Mouse (Mus musculus): Measurements from ENCODE around the gene Afdn. TPM values are rescaled to one million over a fixed set of nuclear protein-coding genes. Genes with fewer than 3 reads are reported as not detected.
"Not testable (repeated sequence)": the region's sequence is repeated elsewhere in the genome, so short reads cannot be mapped to it uniquely, and the experiment has no call there.

Afdn gene
- total RNA-seq, 4 experiments from 2014 or later, result 99.9 to 115 (median 109) TPM

DNA sequence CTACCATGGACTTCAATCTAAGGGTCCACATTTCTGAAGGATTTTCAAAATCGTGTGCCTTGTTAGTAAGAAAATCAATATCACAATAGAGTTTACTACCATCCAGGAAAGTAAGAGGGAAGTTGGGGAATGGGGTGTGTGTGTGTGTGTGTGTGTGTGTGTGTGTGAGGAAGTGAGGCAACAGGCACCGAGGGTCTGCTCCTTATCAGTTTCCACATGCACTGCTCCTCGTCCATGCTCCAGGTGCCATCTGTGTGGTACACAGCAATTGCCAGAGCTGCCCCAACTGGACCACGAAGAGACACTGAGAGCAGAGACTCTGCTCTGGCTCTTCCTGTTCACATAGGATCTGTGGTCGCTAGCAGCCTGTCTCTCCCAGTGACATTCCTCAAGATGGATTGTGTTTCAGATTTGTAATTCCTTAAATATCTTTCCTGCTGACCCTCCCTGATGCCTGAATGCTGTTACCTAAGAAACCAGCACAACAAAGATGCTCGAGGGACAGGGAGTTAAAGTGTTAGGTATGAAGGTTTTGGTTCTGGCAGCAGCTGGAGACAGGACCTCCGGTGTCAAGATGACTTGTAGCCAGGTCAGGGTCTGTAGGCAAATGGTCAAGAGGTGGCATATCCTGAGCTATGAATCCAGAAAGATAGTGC lies 22.1 kb upstream of the Afdn start:
- DNase-seq (ENCODE audit: low spot score in 2 of 2), result no peak

DNA sequence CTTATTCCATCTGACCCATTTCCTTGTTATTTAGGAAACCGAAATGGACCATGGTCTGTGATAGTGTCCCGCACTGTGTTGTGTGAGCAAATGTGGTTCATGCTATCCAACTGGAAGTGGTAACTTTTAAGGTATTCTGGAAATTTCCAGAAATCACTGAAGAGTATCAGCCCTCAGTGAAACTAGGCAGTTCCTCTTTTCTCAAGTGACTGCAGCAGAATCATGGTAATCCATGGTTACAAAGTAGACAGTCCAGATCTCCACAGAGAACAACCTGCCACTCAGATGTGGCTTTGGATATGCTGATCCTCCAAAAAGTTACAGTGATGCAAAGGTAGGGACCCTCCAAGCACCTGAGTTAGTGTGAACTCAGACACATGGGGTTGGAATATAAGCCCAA lies 21.4 kb upstream of the Afdn start:
- no peak for DNase-seq (ENCODE audit: low spot score in 2 of 2)

DNA sequence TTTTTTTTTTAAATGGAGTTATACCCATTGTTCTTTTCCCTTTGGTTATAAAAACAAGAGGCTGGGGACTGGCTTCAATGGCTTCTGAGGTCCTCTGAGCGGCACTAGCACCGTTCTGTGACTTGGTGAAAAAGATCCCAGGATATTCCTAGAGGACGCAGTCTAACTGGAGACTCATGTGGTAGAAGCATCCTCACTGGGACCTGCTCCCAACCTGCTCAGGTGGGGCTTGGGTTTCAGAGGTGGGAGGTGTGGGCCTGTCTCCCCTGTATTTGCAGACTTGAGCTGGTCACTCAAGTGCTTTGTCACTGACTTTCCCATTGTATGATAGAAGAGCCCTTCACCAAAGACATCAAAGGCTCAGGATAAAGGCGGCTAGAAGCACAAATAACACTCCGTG lies 20.4 kb upstream of the Afdn start:
- DNase-seq (ENCODE audit: low spot score in 2 of 2), result no peak

DNA sequence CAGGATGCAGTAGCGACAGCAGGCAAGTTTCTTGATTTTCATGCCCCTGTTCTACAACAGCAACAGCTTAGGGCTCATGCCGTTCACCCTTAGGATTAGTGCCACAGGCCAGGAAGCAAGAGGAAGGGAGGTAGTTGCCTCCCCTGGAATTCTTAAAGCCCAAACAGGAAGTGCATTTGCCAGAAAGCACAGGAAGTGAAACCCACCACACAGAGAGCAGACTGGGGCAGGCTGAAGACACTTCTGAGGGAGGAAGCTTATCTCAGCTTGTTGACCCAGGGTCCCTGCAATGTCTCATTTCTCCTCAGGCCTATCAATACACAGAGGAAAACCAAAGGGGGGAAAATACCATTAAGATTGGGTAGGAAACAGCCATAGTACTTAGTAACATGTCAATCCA lies 19.5 kb upstream of the Afdn start:
- DNase-seq (ENCODE audit: low spot score in 2 of 2), result no peak

DNA sequence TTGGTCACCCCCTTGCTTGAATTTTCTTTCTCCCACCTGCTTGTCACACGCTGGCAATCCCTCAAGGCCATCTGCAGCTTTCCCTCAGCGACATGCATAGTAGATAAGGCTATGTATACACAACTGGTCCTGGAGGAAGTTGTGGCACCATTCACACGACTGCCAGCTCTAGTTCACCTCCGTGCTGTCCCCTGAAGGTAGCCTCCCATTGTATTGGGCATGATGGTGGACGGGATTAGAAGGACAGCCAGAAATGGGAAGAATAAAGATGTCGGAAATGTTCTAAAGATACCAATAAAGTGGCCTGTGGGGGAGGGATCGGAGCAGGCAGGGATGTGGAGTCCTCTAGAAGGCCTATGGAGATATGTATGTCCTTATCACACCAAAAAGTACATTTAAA lies 18.7 kb upstream of the Afdn start:
- no peak for DNase-seq (ENCODE audit: low spot score in 2 of 2)

DNA sequence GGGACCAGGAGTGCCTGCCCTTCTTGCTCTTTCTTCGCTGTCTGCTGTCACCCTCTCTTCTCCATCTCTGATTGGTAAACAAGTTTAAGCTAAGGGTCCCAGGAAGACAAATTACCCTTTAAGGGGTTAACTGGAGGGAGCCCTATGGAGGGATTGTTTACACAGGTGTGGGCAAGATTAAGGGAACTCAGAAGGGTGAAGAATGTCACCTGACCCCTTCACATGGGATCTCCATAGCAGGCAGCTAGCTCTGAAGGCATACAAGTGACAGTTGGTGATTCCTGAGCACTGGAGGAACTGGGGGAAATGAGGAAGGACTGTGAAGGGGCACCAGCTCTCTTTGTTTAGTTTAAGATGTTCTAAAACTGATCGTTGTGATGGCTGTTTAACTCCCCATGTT lies 18.0 kb upstream of the Afdn start:
- no peak for DNase-seq (ENCODE audit: low spot score in 2 of 2)

DNA sequence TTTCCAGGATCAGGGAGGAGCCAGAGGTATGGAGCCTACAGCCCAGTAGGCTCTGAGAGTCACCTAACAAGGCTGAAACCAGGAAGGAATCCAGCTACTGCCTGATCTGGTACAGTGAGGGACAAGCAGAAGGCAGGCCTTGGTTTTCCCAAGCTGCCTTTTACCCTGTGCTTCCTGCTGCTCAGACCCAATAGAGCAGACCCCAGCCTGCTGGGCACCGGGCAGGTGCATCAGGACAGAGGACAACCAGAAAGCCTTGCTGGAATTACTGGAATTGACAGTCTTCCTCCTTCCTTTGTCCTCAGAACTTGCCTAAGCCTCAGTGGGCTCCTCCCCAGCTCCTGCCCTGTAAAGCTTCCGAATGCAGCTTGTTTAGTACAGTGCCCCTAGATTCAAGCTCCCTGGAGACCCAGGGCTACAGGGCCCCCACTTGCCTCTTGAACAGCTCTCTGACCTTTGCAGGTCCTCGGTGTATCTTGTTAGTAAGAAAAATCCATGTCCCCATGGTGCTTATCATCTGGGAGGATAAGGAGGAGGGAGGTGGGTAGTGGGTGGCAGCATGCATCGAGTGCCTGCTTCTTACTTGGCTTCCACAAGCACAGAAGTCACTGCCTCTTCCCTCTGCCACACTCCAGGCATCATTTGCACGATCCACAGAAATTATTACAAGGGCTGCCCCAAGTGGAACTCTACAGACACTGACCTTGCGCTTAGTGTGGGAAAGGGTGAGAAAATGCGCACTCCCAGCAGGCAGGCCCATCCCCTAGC lies 17.2 kb upstream of the Afdn start:
- no peak for DNase-seq (ENCODE audit: low spot score in 2 of 2)

DNA sequence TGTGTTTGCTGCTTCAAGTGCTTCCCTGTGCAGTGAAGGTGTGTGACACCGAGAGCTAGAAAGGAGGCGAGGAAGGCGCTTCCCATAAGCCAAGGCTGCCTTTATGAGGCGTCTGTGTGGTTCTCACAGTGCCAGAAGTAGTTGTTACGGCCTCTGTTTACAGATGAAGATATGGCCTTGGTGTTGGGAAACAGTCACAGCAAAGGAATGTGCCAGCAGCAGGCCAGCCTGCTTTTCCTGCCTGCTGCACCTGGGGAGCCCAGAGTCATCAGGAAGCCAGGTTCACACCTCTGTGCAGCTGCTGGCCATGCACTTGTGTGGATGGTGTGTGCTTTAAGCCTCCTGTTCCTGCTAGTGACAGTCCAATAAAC lies 16.6 kb upstream of the Afdn start:
- DNase-seq (ENCODE audit: low spot score in 2 of 2), result no peak

DNA sequence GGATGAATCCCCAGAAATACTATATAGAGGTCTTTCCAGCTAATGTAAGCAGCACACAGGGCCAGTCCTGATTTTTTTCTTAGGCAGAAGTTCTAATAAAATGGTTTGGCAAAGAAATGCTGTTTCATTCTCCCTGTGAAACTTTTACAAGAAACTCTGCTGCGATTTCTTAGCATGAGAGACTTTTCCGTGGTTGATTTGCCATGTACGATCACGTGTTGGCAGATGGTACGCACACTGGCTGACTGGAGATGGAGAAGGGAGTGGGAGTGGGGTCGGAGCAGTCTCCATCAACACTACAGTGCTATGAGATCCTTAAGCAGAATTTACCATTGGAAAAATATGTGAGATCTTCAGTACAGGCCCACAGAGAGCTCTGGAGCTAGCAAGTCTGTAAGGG lies 16.1 kb upstream of the Afdn start:
- DNase-seq (ENCODE audit: low spot score in 2 of 2), result no peak

DNA sequence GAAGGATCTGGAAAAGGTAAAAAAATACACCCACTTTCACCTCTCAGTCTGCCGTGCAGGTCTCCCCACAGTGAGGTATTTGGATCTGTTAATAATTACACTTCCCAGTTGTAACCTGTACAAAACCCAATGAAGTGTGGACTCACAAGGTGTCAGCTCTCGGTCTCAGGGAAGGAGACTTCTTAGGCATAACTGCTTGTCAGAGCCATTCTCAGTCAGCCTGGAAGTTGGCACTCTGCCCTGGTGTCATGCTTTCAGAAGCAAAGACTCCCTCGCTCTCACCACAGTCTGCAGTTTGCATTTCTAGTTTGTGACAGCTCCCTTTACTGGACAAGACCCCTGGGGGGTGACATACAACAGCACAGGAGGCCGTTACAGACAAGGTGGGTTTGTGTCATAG lies 15.5 kb upstream of the Afdn start:
- no peak for DNase-seq (ENCODE audit: low spot score in 2 of 2)

DNA sequence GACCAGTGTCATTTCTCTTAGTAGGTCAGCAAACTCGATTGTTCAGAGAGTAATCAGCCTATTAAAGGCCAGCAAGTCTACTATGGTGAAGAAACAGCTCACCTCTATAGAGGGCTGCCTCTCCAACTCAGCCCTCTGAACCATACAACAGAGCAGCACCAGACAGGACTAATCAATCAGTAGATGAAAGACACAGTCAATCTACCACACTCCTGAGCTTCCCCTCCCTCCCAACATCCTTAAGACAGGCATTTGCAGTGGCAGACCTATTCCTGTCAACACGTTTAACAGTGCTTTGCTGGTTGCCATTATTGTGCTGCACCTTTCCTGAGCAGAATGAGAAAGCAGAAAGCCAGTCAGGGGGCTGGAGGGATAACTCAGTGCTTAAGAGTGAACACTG lies 15.0 kb upstream of the Afdn start:
- DNase-seq (ENCODE audit: low spot score in 2 of 2), result no peak

DNA sequence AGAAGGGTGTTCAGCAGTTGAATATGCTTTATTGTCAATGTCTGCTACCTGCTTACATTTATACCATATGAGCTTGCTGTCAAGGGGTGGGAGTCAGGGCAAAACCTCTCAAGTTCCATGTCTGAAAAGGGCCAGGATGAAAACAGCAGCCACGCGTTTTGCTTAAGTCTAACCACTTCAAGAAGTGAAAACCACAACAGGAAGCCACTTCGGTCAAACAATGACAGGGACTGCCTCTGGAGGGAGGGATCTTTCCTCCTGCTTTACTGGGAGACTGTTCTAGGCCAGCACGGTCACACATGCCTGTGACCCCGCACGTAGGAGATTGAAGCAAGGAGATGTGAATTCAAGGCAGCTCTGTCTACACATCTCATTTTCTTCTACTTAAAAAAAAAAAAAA lies 14.0 kb upstream of the Afdn start:
- DNase-seq (ENCODE audit: low spot score in 2 of 2), result no peak

DNA sequence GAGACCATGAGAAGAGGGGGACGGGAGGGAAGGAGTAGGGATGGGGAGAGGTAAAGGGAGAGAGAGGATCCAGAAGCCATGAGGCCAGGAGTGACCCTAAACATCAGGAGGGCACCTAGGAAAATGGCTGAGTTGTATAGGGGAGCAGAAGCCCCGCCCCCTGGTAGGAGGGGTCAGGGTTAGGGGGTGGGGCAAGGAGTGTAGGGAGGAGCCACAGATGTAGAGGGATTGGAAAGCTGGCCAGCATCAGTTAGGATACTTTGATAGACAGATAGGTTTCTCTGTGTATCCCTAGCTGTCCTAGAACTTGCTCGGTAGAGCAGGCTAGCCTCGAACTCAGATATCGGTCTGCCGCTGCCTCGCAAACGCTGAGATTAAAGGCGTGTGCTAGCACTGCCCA lies 12.7 kb upstream of the Afdn start:
- DNase-seq (ENCODE audit: low spot score in 2 of 2), result no peak

DNA sequence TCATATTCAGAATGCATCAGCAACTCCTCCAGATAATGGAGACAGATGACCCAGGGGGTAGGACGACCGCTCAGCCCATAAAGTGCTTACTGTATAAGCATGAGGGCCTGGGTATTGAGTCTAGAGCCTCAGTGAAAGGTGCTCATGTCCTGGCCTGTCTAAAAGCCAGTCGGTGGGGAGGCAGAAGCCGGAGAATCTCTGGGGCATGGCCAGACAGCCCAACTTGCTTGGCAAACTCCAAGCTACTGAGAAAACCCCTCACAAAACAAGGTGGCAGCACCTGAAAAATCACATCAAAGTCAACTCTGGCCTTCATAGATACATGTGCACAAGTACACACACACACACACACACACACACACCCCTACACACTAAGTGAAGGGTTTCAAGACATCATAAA lies 11.3 kb upstream of the Afdn start:
- no peak for DNase-seq (ENCODE audit: low spot score in 2 of 2)

DNA sequence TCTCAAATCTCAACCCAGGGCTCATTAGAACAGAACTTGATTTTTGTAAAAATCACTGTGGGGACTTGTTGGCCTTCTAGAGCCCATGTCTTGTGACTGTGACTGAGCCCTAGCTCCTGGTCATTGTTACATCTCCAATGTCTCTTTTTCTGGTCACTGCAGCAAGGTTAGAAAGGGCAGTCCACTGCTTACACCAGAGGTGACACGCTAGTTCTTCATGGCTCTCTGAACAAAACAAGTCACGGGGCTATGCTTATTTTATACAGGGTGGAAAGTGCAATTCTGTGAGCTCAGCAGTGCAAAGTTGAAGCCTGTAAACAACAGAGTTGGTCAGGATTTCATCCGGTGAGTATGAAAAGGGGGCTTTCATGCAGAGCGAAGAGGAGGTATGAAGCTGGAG lies 6.4 kb upstream of the Afdn start:
- no peak for DNase-seq (ENCODE audit: low spot score in 2 of 2)

DNA sequence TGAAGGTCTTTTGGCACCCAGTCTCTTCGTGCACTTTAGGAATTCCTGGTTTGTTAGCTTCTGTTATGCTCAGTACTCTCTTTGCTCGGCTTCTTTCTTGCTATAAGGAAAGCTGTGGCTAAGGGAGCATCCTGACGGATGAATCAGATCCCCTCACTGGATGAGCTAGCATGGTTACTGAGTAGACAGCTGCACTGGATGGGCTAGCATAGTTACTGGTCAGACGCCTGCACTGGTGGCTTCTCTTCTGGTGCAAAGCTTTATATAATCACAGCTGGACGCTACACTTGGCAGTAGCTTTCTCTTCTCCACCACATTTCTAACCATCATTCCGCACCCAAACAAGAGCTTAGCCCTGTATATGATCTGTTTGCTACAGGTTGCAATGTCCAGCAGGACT lies 5.4 kb upstream of the Afdn start:
- no peak for DNase-seq (ENCODE audit: low spot score in 2 of 2)

DNA sequence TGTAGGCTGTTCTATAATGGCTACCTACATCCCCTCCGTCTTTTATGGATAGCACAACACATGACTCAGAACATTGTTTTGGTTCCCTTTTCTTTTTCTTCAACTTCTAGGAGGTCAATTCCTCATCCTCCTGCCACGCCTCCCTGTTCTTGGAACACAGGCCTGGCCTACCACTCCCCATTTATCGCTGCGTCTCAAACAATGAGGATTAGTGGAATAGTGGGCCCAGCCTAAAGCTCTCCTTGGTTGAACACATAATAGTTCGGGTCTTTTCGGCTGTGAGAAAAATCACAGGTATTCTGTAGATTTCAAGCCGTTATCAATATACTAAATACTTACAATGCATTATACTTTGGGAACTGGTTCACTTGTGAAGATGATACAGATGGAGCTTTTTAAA lies 1.8 kb upstream of the Afdn start:
- no peak for DNase-seq (ENCODE audit: low spot score in 2 of 2)

DNA sequence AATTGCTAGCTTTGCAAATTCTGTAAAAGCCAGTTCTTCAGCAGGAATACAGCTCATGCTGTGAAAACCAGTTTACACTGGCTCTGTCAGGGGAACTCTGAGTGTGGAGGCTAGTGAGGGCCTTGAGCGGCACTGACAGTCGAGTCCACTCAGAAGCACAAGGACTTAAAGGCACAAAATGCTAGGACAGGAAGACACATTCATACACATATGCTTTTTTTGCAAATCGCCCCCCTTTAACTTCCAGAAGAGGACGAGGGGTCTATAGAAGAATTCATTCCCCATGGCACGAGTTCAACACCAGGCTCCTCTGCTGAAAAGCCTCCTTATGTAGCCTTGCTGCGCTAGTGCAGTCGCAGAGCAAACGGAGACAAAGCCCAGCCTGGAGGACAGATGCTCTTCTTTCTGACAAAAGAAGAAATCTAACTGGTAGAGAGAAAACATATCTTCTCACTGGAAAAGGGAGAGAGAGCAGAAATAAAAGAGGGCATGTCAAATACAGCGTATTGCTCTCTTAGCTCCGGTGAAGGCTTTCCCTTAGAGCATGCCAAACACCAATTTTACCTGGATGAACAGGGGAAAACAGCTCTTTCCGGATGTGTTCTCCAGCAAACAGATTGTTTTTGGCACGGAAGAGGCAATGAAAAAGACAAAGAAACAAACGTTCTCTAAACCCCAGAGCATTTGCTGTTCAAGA lies 1.0 kb upstream of the Afdn start:
- no peak for DNase-seq (ENCODE audit: low spot score in 2 of 2)

DNA sequence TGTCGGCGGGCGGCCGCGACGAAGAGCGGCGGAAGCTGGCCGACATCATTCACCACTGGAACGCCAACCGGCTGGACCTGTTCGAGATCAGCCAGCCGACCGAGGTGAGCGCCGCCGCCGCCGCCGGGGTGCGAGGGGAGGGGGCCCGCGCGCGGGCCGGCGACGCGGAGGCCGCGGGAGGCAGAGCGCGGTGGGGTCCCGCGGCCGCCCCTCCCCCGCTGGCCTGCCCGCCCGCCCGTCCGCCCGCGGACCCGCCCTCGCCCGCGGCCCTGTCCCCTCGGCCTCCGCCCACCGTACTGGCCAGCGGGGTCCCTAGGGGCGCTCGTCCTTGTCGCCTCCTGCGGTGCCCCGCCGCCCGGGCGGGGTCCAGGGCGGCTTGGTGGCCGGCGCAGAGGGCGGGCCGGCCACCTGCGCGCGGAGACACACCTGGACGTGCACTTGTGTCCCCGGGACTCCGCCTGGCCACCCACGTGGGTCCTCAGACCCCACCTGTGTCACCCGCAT lies 388 bp downstream of the Afdn start:
- DNase-seq (ENCODE audit: low spot score in 2 of 2), result no peak

DNA sequence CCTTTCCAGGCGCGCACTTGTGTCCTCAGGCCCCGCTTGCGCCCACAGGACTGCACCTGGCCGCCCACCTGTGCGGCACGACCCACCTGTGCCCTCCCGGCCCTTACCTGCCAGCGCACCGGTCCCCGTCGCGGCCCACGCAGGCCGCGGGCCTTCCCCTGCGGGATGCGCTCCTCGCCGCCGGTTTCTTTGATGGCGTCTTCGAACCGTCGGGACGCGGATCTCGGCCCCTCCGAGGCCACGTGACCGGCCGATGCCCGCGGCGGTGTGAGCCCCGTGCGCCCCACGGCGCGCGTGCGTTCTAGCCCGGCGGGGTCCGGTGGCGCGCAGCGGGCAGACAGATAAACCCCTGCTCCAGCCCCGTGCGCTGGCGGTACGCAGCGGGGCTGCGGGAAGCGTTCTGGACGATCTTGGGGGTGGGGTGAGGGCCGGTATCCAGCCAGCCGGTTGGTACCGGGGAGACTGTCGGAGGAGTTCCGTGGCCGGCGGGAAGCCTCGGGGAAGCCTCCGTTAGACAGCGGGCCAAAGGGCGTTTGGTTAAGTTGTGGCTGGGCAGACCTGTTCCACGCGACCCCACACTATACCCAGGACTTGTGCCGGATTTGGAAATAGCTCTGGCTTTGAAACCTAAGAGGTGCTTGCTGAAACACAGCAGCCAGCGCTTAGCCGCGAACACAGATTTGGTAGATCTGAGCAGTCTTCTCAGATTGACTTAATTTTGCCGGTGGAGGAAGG lies 1.0 kb downstream of the Afdn start, which contains the start of gene Tcte2:
Gene Tcte2 (minus strand): TSS at position 647 of the 735 bp plus-strand sequence.
- DNase-seq (ENCODE audit: low spot score in 2 of 2), result peak; percentile 50 to 54

DNA sequence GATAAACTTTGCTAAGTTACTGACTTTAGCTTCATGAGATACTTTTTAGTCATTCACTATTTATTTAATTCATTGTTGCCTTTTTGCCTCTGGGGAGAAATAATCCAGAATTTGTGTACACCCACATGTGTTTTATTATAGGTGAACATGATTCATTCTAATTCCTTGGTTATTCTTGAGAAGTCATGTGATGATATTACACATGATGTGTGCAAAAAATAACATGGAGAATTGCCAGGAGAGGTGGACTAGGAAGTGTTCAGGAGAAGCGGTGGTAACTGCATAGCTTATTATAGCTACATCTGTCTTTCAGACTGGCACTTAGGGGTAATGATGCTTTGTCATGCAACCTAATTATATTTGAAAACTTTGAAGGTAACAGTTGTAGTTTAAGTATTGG lies 3.5 kb downstream of the Afdn start:
- no peak for DNase-seq (ENCODE audit: low spot score in 2 of 2)

DNA sequence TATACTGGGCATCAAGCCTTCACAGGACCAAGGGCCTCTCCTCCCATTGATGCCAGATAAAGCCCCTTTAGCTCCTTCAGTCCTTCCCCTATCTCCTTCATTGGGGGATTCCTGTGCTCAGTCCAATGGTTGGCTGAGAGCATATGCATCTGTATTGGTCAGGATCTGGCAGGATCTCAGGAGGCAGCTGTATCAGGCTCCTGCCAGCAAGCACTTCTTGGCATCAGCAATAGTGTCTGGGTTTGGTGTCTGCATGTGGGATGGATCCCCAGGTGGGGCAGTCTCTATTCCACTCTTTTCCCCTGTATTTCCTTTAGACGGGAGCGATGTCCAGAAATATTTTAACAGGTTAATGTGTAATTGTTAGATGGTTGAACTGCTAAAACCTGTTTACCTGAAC lies 4.6 kb downstream of the Afdn start:
- not testable (repeated sequence) for DNase-seq (ENCODE audit: low spot score in 2 of 2)
